ENCODE assay signal across 28 mouse cellular contexts in the genomic region with DNA sequence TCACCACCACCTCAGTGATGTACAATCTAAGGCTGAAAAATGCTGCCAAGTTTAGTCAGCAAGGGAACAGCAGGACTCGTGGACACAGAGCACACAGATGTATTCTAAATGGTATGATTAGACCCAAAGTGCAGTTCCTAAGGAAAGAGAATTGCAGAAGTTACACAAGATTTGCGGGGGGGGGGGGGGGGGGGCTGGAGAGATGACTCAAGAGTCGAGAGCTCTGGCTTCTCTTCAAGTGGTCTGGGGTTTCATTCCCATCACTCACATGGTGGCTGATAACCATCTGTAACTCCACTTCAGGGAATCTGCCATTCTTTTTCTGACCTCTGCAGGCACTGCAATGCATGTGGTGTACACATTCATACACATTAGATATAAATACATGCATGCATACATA. TPM values are rescaled to one million over a fixed set of nuclear protein-coding genes. Genes with fewer than 3 reads are reported as not detected.
DNase-seq lines count a peak whose midpoint lies in the region; ATAC-seq and TF ChIP-seq lines count a peak whose summit lies in the region.
"Had no signal": no experiment of that assay in that cellular context is flagged by ENCODE, and none has a peak within 500 bp of the region (broad histone marks: within the 10 kb centered on the region; RNA-seq: fewer than 3 reads in every experiment).

No protein-coding gene starts in this region.

- H3K27ac ChIP-seq in heart, embryonic 10.5 days, result 0 out of 2 replicates have a peak overlapping the region, but pooled peaks have one; percentile 16
- no peak overlapping the region for H3K27ac ChIP-seq in heart, embryonic 11.5 days (ENCODE audit: low read depth, low read length)
- 0 out of 2 replicates have a peak overlapping the region, but pooled peaks have one; percentile 46 for H3K27ac ChIP-seq in layer of hippocampus, adult 2 months
- H3K27ac ChIP-seq in hindbrain, embryonic 14.5 days, result no peak overlapping the region
- H3K27ac ChIP-seq in midbrain, embryonic 15.5 days, result no peak overlapping the region
- H3K27ac ChIP-seq: forebrain, embryonic 13.5 days; hindbrain, embryonic 13.5 days; limb, embryonic 13.5 days; lung, embryonic 15.5 days; midbrain, embryonic 13.5 days; stomach, postnatal 0 days had no signal

- no peaks in the 10 kb centered on the region for H3K9me3 ChIP-seq in heart, embryonic 10.5 days
- no peaks in the 10 kb centered on the region for H3K9me3 ChIP-seq in heart, embryonic 11.5 days (replicated peaks; ENCODE audit: control insufficient read depth, low read length)
- H3K9me3 ChIP-seq in hindbrain, embryonic 14.5 days (ENCODE audit: control insufficient read depth, low read length), result no peaks in the 10 kb centered on the region
- no peaks in the 10 kb centered on the region for H3K9me3 ChIP-seq in midbrain, embryonic 15.5 days
- H3K9me3 ChIP-seq: forebrain, embryonic 13.5 days; heart, embryonic 15.5 days; hindbrain, embryonic 13.5 days; limb, embryonic 13.5 days; lung, embryonic 15.5 days; midbrain, embryonic 13.5 days had no signal

- H3K36me3 ChIP-seq in heart, embryonic 10.5 days, result no peaks in the 10 kb centered on the region
- no peaks in the 10 kb centered on the region for H3K36me3 ChIP-seq in heart, embryonic 11.5 days (ENCODE audit: control insufficient read depth, insufficient read depth, low read length)
- peaks cover 10% of the 10 kb centered on the region; the same call in 1 of the 2 replicates for H3K36me3 ChIP-seq in hindbrain, embryonic 14.5 days (replicated peaks; ENCODE audit: control insufficient read depth, insufficient read depth)
- H3K36me3 ChIP-seq in midbrain, embryonic 15.5 days (replicated peaks), result no peaks in the 10 kb centered on the region; the same call in 1 of the 2 replicates
- H3K36me3 ChIP-seq: heart, embryonic 15.5 days; limb, embryonic 13.5 days; lung, embryonic 15.5 days had no signal

- no peak for TF ChIP-seq CTCF in layer of hippocampus, adult 2 months (conservative IDR thresholded peaks at IDR 0.05)

- no peaks in the 10 kb centered on the region for H3K27me3 ChIP-seq in heart, embryonic 10.5 days (ENCODE audit: insufficient read depth, poor library complexity, severe bottlenecking)
- peaks cover 2% of the 10 kb centered on the region; the same call in 1 of the 2 replicates for H3K27me3 ChIP-seq in heart, embryonic 11.5 days (ENCODE audit: control insufficient read depth, insufficient read depth, low read length)
- no peaks in the 10 kb centered on the region for H3K27me3 ChIP-seq in hindbrain, embryonic 14.5 days (ENCODE audit: control insufficient read depth, insufficient read depth, low read length)
- no peaks in the 10 kb centered on the region for H3K27me3 ChIP-seq in midbrain, embryonic 15.5 days (replicated peaks)
- H3K27me3 ChIP-seq: forebrain, embryonic 13.5 days; heart, embryonic 15.5 days; hindbrain, embryonic 13.5 days; limb, embryonic 13.5 days; lung, embryonic 15.5 days; midbrain, embryonic 13.5 days had no signal

- no peak for ATAC-seq in heart, embryonic 11.5 days (replicated peaks; ENCODE audit: insufficient number of reproducible peaks, low FRiP score, low TSS enrichment)
- ATAC-seq in common myeloid progenitor, adult 5-6 weeks (replicated peaks; ENCODE audit: low read depth, poor library complexity, severe bottlenecking), result peak; percentile 39; the same call in 1 of the 2 replicates
- ATAC-seq in megakaryocyte, adult 5-6 weeks (ENCODE audit: poor library complexity, severe bottlenecking), result peak; percentile 56
- no peak for ATAC-seq in hindbrain, embryonic 14.5 days (ENCODE audit: low FRiP score)
- no peak for ATAC-seq in midbrain, embryonic 15.5 days (replicated peaks)
- ATAC-seq: CD4-positive, CD25-positive, alpha-beta regulatory T cell, adult 4 months; forebrain, embryonic 13.5 days; intestine, postnatal 0 days; midbrain, embryonic 13.5 days had no signal

- DNase-seq in heart, embryonic 10.5 days (ENCODE audit: low spot score), result no peak
- DNase-seq in layer of hippocampus, adult 2 months (ENCODE audit: low spot score in 2 of 2), result no peak
- DNase-seq in layer of hippocampus, adult 18-20 months (ENCODE audit: low spot score in 2 of 2), result no peak
- DNase-seq in hindbrain, embryonic 14.5 days (ENCODE audit: low spot score), result no peak
- DNase-seq: adrenal gland, adult 8-10 months; cerebellum, adult 8-10 months; gastrocnemius, postnatal 36 days; heart, postnatal 4 days; kidney, adult 9 months; kidney, postnatal 10 days; spleen, adult 18-20 months; thymus, adult 18-20 months; thymus, postnatal 25 days had no signal

- 40% methylated on average over 3 of the region's 3 CpGs for WGBS in heart, embryonic 10.5 days
- WGBS in heart, embryonic 11.5 days (ENCODE audit: insufficient replicate concordance), result 25% methylated on average over 3 of the region's 3 CpGs
- WGBS in hindbrain, embryonic 14.5 days, result 57% methylated on average over 2 of the region's 3 CpGs
- WGBS in midbrain, embryonic 15.5 days, result 74% methylated on average over 3 of the region's 3 CpGs

- H3K9ac ChIP-seq in heart, embryonic 11.5 days (ENCODE audit: low read depth, low read length), result no peak overlapping the region
- H3K9ac ChIP-seq in hindbrain, embryonic 14.5 days, result no peak overlapping the region
- H3K9ac ChIP-seq in midbrain, embryonic 15.5 days, result no peak overlapping the region
- H3K9ac ChIP-seq: forebrain, embryonic 13.5 days; heart, embryonic 15.5 days; hindbrain, embryonic 13.5 days; limb, embryonic 13.5 days; lung, embryonic 15.5 days; midbrain, embryonic 13.5 days had no signal

- H3K4me3 ChIP-seq in heart, embryonic 10.5 days, result no peak overlapping the region
- H3K4me3 ChIP-seq in heart, embryonic 11.5 days (ENCODE audit: low read depth, low read length), result no peak overlapping the region
- H3K4me3 ChIP-seq in layer of hippocampus, adult 2 months, result no peak overlapping the region
- H3K4me3 ChIP-seq in hindbrain, embryonic 14.5 days (replicated peaks; ENCODE audit: low read length), result no peak overlapping the region
- H3K4me3 ChIP-seq in midbrain, embryonic 15.5 days, result no peak overlapping the region
- H3K4me3 ChIP-seq: forebrain, embryonic 13.5 days; heart, embryonic 15.5 days; hindbrain, embryonic 13.5 days; limb, embryonic 13.5 days; lung, embryonic 15.5 days; midbrain, embryonic 13.5 days had no signal

- no peaks in the 10 kb centered on the region for H3K4me1 ChIP-seq in heart, embryonic 10.5 days
- H3K4me1 ChIP-seq in heart, embryonic 11.5 days (ENCODE audit: control insufficient read depth, insufficient read depth, low read length), result no peaks in the 10 kb centered on the region
- peaks cover 6% of the 10 kb centered on the region; the same call in 1 of the 2 replicates for H3K4me1 ChIP-seq in hindbrain, embryonic 14.5 days (replicated peaks; ENCODE audit: control insufficient read depth, insufficient read depth, low read length)
- H3K4me1 ChIP-seq in midbrain, embryonic 15.5 days, result peaks cover 18% of the 10 kb centered on the region; the same call in 1 of the 2 replicates
- H3K4me1 ChIP-seq: limb, embryonic 13.5 days; lung, embryonic 15.5 days had no signal

- no peak overlapping the region for H3K4me2 ChIP-seq in heart, embryonic 11.5 days
- H3K4me2 ChIP-seq in hindbrain, embryonic 14.5 days (replicated peaks), result no peak overlapping the region
- no peak overlapping the region for H3K4me2 ChIP-seq in midbrain, embryonic 15.5 days
- H3K4me2 ChIP-seq: forebrain, embryonic 13.5 days; hindbrain, embryonic 13.5 days; limb, embryonic 13.5 days; liver, embryonic 11.5 days; lung, embryonic 15.5 days; midbrain, embryonic 13.5 days had no signal

RNA-seq across cellular contexts. Expression of a gene that starts 7.3 kb away (rescaled TPM):
- 7.8 and 8.0 TPM in 2 replicates for polyA plus RNA-seq in heart, embryonic 10.5 days (2016; fragmentation: Nextera tagmentation; extraction: Ambion mirVana)
- polyA plus RNA-seq in heart, embryonic 11.5 days (2014; fragmentation: Nextera tagmentation; extraction: Ambion mirVana), result 6.8 and 7.1 TPM in 2 replicates
- 10 to 100 TPM; 22.1 to 24.3 TPM for total RNA-seq in layer of hippocampus, adult 2 months (2021)
- total RNA-seq in layer of hippocampus, adult 18-20 months (2021), result 10 to 100 TPM; 18.3 to 21.5 TPM
- total RNA-seq in common myeloid progenitor, adult 5-6 weeks (2017), result 1.1 and 1.6 TPM in 2 replicates
- not detected in 2 replicates for total RNA-seq in megakaryocyte, adult 5-6 weeks (2015)
- total RNA-seq in megakaryocyte, adult 5-6 weeks (2017), result not detected in 2 replicates
- polyA plus RNA-seq in hindbrain, embryonic 14.5 days (2014; fragmentation: Nextera tagmentation; extraction: Ambion mirVana), result 96.4 and 97.0 TPM in 2 replicates
- polyA plus RNA-seq in midbrain, embryonic 15.5 days (2015; fragmentation: Nextera tagmentation; extraction: Ambion mirVana), result 94.9 and 98.1 TPM in 2 replicates
- total RNA-seq: gastrocnemius, adult 18-20 months; gastrocnemius, postnatal 36 days had no signal

RNA-seq across cellular contexts. Expression of a gene that starts 13.1 kb away (rescaled TPM):
- 108 and 118 TPM in 2 replicates for polyA plus RNA-seq in heart, embryonic 10.5 days (2016; fragmentation: Nextera tagmentation; extraction: Ambion mirVana)
- polyA plus RNA-seq in heart, embryonic 11.5 days (2014; fragmentation: Nextera tagmentation; extraction: Ambion mirVana), result 96.4 and 120 TPM in 2 replicates
- total RNA-seq in layer of hippocampus, adult 2 months (2021), result 10 to 100 TPM; 27.8 to 29.0 TPM
- total RNA-seq in layer of hippocampus, adult 18-20 months (2021), result 10 to 100 TPM; 22.7 to 28.3 TPM
- total RNA-seq in common myeloid progenitor, adult 5-6 weeks (2017), result 76.6 and 81.5 TPM in 2 replicates
- 42.6 and 48.4 TPM in 2 replicates for total RNA-seq in megakaryocyte, adult 5-6 weeks (2015)
- total RNA-seq in megakaryocyte, adult 5-6 weeks (2017), result 39.2 and 42.8 TPM in 2 replicates
- 34.5 and 38.3 TPM in 2 replicates for polyA plus RNA-seq in hindbrain, embryonic 14.5 days (2014; fragmentation: Nextera tagmentation; extraction: Ambion mirVana)
- 36.1 and 38.9 TPM in 2 replicates for polyA plus RNA-seq in midbrain, embryonic 15.5 days (2015; fragmentation: Nextera tagmentation; extraction: Ambion mirVana)

Comparison
In these comparisons a context has a peak if more than half of its experiments do, and no peak if none do; other contexts are left out.
1. H3K27ac ChIP-seq: peak in heart, embryonic 10.5 days (single experiment) and layer of hippocampus, adult 2 months (single experiment); none in heart, embryonic 11.5 days (single experiment), hindbrain, embryonic 14.5 days (single experiment) and midbrain, embryonic 15.5 days (single experiment).
2. ATAC-seq: peak in common myeloid progenitor, adult 5-6 weeks (single experiment) and megakaryocyte, adult 5-6 weeks (single experiment); none in heart, embryonic 11.5 days (single experiment), hindbrain, embryonic 14.5 days (single experiment) and midbrain, embryonic 15.5 days (single experiment).